Mouse (Mus musculus) right cerebral cortex, adult 2 months (tissue): Measurements from ENCODE around the gene Actl11.
A peak's percentile ranks its signal among the peaks of the same experiment; 100 is the strongest.

Experiments used
- DNase-seq, 2 experiments: peaks; one replicate each; pipeline ENCODE4 v3.0.0; 2021 to 2022; ENCODE audit warnings: low spot score in 2 of 2

Gene Actl11

GRCm38 (mm10) chr9:107928169-107928568 is at the start of gene Actl11:
Actl11 (plus strand) TSS chr9:107928469.
- DNase-seq, result no peak

- no peak for DNase-seq
Observed at GRCm38 (mm10) chr9:107880411-107880810, 47.9 kb upstream of the Actl11 start.

DNA sequence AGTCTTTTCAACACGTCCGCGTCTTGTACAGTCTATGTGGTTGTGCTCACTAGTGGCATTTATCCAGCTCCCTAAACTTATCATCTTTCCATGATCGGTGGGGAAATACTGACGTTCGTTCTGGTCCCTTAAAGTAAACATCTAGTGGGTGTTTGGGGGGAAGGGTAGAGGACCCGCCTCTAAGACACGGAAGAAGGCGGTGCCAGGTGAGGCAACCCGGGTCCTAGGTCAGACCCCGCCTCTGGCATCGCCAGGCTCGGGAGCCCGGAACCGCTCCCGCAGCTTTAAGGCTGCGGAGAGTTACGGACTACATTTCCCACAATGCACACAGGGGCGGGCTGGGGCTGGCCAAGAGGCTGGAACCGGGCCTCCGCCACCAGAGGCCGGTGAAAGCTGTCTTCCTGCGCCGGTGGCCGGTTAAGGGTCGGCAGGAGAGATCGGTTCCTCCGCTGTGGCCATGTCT is 40.4 kb upstream of the Actl11 start, which contains the start of gene Mon1a:
TSS of gene Mon1a (plus strand) at position 348 of the 463 bp plus-strand sequence.
- peak; percentile 85 to 87 for DNase-seq

DNA sequence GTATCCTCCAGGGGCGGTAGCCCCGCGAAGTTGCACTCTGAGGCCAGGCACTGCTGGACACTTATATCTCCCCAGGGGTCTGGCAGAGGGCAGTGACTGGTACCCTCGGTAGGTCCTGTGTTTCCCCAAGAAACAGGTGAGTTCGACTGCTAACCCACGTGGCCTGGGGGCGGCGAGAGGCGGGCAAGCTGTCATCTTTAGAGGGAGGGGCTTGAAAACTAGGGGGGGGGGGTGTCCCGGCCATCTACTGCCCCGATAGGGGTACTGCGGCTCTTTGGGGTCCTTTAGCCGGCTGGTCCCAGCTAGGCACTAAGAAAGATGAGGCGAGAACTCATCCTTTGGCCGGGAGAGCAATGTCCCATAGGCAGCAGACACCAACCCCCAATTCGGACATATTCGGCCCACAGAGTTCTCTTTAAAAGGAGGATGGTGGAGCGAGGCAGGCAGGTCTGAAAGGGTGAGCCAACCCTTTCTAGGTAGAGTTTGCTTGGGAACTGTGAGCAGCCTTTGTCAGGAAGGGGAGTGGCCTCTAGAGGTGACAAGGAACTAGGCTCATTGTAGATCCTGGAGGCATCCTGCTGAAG is 39.9 kb upstream of the Actl11 start:
- DNase-seq, result no peak

DNA sequence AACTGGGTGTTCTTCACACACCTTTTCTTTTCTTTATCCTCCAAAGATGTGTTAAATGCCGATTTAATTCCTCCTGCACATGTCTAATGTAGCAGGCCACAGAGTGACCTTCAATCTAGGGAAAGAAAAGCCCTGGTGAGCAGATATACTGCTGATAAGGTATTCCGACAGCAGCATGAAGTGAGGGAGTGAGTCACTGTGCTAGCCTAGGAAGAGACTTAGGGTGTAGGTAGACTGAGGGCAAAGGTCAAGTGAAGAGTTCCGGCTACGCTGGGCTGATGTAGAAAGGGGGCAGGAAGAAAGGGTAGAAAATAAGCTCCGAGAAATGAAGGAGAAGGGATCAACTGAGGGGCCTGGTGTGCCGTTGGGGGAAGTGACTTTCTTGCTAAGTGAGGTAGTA is 38.0 kb upstream of the Actl11 start:
- no peak for DNase-seq

- no peak for DNase-seq
Observed at GRCm38 (mm10) chr9:107891023-107891422, 37.2 kb upstream of the Actl11 start.

DNA sequence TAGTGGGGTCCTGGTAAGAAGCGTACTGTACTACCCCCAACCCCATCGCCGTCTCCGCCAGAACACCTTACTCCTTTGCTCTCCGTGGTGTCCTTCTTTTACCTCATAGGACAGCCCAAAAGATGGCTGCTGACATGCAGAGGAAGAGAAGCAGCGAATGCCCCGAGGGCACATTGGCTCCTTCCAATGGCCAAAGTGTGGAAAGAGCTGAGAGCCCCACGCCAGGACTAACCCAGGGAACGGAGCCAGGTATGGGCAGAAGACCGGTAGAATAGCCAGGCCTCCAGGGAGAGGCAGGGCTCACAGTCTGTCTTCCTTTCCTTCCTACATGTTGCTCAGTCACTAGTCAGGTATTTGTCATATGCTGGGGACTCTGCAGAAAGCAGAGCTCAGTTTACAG is 29.7 kb upstream of the Actl11 start:
- no peak for DNase-seq

DNA sequence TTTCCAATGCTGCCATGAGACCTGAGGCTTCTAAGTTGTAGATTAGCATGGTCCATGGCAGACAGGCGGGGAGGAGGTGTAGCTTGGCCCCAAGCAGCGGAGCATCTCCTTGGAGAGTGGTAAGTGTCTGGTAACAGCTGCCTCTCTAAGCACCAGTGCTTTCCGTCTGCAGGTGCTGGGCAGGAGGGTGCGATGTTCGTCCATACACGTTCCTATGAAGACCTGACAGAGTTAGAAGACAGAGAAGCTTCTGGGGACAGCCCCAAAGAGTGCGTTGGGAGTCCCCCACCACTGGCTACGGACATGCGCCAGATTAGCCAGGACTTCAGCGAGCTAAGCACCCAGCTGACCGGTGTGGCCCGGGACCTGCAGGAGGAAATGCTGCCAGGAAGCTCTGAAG is 28.4 kb upstream of the Actl11 start:
- no peak for DNase-seq

GRCm38 (mm10) chr9:107900840-107901626 is 27.2 kb upstream of the Actl11 start:
- peak; percentile 84 to 87 for DNase-seq

DNA sequence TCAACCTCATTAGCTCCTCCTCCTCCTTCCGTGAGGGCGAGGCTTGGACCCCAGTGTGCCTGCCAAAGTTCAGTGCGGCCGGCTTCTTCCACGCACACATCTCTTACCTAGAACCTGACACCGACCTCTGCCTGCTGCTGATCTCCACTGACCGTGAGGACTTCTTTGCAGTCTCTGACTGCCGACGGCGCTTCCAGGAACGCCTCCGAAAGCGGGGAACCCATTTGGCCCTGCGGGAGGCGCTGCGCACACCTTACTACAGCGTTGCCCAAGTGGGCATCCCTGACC is 26.7 kb upstream of the Actl11 start:
- no peak for DNase-seq

GRCm38 (mm10) chr9:107904726-107905125 is 23.5 kb upstream of the Actl11 start:
- DNase-seq, result peak; percentile 92 to 95

DNA sequence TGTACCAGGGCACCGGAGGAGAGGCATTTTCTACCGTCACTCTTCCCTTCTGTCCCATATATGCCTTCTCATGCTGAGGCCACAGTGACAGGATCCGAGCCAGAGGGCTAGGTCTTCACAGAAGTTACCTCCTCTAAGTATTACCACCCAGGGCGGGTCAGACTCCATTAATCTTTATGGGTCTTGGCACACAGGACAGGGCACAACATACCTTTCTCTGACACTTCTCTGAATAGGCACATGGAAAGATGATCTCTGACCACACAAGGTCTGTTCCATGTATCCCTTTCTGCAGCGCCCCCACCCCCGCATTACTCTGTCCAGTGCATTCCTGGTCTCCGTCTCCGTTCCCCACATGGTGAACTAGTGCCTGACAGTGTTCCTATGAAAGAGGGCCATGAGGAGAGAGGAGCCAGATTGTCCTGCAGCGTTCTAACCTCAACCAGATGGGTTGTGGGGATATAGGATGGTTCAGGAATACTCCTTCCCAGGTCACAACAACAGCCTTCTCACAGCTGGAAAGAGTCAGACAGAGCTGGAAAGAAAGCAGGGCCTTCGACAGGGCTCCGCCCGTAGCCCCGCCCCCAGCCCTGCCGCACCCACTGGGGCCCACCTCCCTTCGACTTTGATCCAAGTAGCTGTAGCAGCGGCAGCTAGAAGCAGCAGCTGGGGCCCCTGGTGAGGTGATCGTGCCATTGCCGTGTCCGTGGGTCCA is 21.9 kb upstream of the Actl11 start, which contains the start of gene Mst1r:
TSS of gene Mst1r (plus strand) at position 622 of the 715 bp plus-strand sequence.
- DNase-seq, result no peak

DNA sequence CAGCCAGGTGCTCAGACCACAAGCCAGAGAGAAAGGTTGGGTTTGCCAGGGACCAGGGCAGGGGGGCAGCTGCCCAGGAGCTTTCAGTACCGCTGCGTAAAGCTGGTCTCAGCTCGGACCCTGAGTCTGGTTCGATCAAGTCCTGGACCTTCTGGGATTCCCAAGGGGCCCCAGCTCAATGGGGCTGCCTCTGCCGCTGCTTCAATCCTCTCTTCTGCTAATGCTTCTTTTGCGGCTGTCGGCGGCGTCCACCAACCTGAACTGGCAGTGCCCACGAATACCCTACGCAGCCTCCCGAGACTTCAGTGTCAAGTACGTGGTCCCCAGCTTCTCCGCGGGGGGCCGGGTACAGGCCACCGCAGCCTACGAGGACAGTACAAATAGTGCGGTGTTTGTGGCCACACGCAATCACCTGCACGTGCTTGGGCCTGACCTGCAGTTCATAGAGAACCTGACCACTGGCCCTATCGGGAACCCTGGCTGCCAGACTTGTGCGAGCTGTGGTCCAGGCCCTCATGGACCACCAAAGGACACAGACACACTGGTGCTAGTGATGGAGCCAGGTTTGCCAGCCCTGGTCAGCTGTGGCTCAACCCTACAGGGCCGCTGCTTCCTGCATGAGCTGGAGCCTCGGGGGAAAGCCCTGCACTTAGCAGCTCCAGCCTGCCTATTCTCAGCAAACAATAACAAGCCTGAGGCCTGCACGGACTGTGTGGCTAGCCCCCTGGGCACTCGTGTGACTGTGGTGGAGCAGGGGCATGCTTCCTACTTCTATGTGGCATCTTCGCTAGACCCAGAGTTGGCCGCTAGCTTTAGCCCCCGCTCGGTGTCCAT is 21.1 kb upstream of the Actl11 start:
- DNase-seq, result no peak

DNA sequence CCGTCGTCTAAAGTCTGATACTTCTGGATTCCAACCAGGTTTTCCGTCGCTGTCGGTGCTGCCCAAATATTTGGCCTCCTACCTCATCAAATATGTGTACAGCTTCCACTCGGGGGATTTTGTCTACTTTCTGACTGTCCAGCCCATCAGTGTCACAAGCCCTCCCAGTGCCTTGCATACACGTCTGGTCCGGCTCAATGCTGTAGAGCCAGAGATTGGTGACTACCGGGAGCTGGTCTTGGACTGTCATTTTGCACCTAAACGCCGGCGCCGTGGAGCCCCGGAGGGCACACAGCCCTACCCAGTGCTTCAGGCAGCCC is 20.5 kb upstream of the Actl11 start:
- no peak for DNase-seq

GRCm38 (mm10) chr9:107908410-107909158 is 19.7 kb upstream of the Actl11 start:
- no peak for DNase-seq

DNA sequence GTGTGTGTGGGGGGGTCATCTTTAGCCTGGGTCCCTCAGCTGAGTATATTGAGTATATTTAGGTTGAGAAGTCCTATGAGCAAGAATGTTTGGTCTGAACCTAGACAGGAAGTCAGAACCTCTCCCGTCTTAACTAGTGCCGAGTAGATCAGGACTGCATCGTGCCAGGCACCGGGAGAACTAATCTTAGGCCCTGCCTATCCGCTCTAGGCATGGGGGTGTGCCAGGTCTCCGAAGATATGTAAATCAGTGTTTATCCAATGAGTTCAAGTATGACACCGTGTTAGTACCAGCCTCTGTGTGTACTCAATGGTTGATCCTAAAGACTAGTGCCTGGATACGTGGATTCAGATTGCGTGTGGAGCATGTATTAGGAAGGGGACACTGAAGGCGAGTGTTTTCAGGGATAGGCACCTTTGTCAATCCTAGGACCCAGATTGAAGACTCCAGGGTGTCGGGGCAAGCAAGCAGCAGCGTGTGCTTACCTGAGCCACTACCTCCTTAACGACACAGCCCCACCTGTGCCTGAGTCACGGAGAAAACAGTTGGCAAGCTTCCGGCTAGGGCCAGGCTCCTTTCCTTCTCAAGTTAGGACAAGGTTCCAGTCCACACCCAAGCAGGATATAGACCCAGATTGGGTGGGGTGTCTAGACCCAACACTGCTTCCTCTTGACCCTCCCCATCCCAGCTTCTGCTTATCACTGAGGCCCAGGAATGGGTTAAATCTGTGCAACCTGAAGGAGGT is 18.1 kb upstream of the Actl11 start:
- DNase-seq, result no peak

DNA sequence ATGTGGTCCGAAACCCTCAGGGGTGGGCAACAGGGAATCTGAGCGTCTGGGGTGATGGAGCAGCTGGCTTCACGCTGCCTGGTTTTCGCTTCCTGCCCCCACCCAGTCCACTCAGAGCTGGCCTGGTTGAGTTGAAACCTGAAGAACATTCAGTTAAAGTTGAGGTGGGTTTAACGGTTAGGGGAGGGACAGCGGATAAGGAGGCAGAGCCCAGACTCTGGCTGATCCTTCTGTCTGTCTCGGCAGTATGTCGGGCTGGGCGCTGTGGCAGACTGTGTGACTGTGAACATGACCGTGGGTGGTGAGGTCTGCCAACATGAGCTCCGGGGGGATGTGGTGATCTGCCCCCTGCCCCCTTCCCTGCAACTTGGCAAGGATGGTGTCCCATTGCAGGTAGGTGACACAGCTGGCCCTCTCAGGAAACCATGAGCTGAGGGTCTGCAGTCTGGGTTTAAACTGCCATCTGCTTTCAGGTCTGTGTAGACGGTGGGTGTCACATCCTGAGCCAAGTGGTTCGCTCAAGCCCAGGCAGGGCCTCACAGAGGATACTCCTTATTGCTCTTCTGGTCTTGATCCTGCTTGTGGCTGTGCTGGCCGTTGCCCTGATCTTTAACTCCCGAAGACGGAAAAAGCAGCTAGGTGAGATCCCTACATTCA is 13.4 kb upstream of the Actl11 start:
- DNase-seq, result no peak

GRCm38 (mm10) chr9:107917895-107918608 is 10.2 kb upstream of the Actl11 start:
- peak in 1 of 2 experiments; percentile 56 for DNase-seq

- DNase-seq, result no peak
Observed at GRCm38 (mm10) chr9:107918884-107919283, 9.4 kb upstream of the Actl11 start.
